Mouse (Mus musculus) liver, embryonic 14.5 days (tissue): ENCODE results near the gene Brip1.

Experiments
- CTCF ChIP-seq: IDR thresholded peaks from 2 replicates; pipeline ENCODE4 v1.5.1; 2016; ENCODE audit warnings: antibody characterized with exemption, low read depth, control low read depth
- EP300 ChIP-seq: IDR thresholded peaks from 2 replicates; pipeline ENCODE4 v1.6.1; 2016; ENCODE audit warnings: antibody characterized with exemption, low read depth

GRCm38 (mm10) chr11:86115955-86116354 lies 85.0 kb downstream of the Brip1 start:
- TF ChIP-seq EP300, result no peak
- no peak for TF ChIP-seq CTCF
